Mouse (Mus musculus) CH12.LX (cell line): ENCODE results near the gene Dr1. TPM values are rescaled to one million over a fixed set of nuclear protein-coding genes. Genes with fewer than 3 reads are reported as not detected.
"Not testable (repeated sequence)": the region's sequence is repeated elsewhere in the genome, so short reads cannot be mapped to it uniquely, and the experiment has no call there.

Source experiments
- DNase-seq: peaks from one replicate; pipeline ENCODE4 v3.0.0-alpha.2; 2013; ENCODE audit errors: extremely low read depth
- H3K27ac ChIP-seq: 2 replicates; pipeline ENCODE4 v1.5.1; 2012; ENCODE audit warnings: low read depth, mild to moderate bottlenecking, control low read depth, moderate library complexity; ENCODE audit not compliant: insufficient read depth
- H3K27me3 ChIP-seq: replicated peaks from 2 replicates; pipeline ENCODE3; 2012; ENCODE audit warnings: inconsistent platforms
- H3K36me3 ChIP-seq, 2 experiments: replicated peaks in 1 of 2; 2 replicates each; pipeline versions ENCODE3 to v1.6.1; 2012; ENCODE audit warnings: inconsistent platforms in 1 of 2, low read length in 1 of 2, mild to moderate bottlenecking in 1 of 2, mixed read lengths in 1 of 2, moderate library complexity in 1 of 2; ENCODE audit not compliant: control insufficient read depth in 1 of 2, insufficient read depth in 1 of 2
- H3K4me1 ChIP-seq, 2 experiments: 2 replicates each; pipeline ENCODE4 v1.6.1; 2012; ENCODE audit warnings: inconsistent platforms in 1 of 2, moderate library complexity in 1 of 2; ENCODE audit not compliant: insufficient read depth in 2 of 2, control insufficient read depth in 1 of 2
- H3K4me2 ChIP-seq: 2 replicates; pipeline ENCODE4 v1.6.1; 2012; ENCODE audit warnings: low read depth, mild to moderate bottlenecking, control low read depth; ENCODE audit not compliant: poor library complexity, insufficient read depth, severe bottlenecking
- H3K4me3 ChIP-seq, 3 experiments: fragments of 150-350 bp in 1 of 3; sonication (generic) in 1 of 3; replicated peaks in 1 of 3; 2 replicates each; pipeline versions ENCODE3 to v1.5.1; 2011 to 2012; ENCODE audit warnings: low read depth in 2 of 3, low read length in 2 of 3, mild to moderate bottlenecking in 2 of 3, moderate library complexity in 2 of 3, control low read depth in 1 of 3, improper control_type of control experiment in 1 of 3, inconsistent platforms in 1 of 3, mixed read lengths in 1 of 3; ENCODE audit not compliant: poor library complexity in 1 of 3
- H3K79me2 ChIP-seq: replicated peaks from 2 replicates; pipeline ENCODE4 v1.6.1; 2012; ENCODE audit warnings: mild to moderate bottlenecking, moderate library complexity; ENCODE audit not compliant: control insufficient read depth, poor library complexity, insufficient read depth, severe bottlenecking; ENCODE audit errors: extremely low read depth
- H3K9ac ChIP-seq: 2 replicates; pipeline ENCODE4 v1.6.1; 2012; ENCODE audit warnings: low read depth, mild to moderate bottlenecking, control low read depth, moderate library complexity; ENCODE audit not compliant: insufficient read depth
- H3K9me3 ChIP-seq: replicated peaks from 2 replicates; pipeline ENCODE3; 2012; ENCODE audit warnings: low read length, inconsistent platforms, mixed read lengths
- CHD1 ChIP-seq: IDR thresholded peaks from 2 replicates; pipeline ENCODE4 v1.6.1; 2012; ENCODE audit warnings: low read depth, low read length, improper control_type of control experiment, inconsistent platforms
- CHD2 ChIP-seq: IDR thresholded peaks from 2 replicates; pipeline ENCODE4 v1.6.1; 2011; ENCODE audit warnings: low read length, improper control_type of control experiment
- GABPA ChIP-seq: IDR thresholded peaks from 2 replicates; pipeline ENCODE4 v1.6.1; 2012; ENCODE audit warnings: low read depth, low read length, improper control_type of control experiment, inconsistent platforms; ENCODE audit not compliant: insufficient replicate concordance
- HCFC1 ChIP-seq: IDR thresholded peaks from 2 replicates; pipeline ENCODE4 v1.6.1; 2012; ENCODE audit warnings: low read depth, mild to moderate bottlenecking, inconsistent platforms, low read length, improper control_type of control experiment
- JUN ChIP-seq: IDR thresholded peaks from 2 replicates; pipeline ENCODE4 v1.6.1; 2011; ENCODE audit warnings: low read depth, mild to moderate bottlenecking, low read length, improper control_type of control experiment, moderate library complexity; ENCODE audit not compliant: insufficient read depth
- JUND ChIP-seq: conservative IDR thresholded peaks from 2 replicates; pipeline ENCODE4 v1.6.1; 2011; ENCODE audit warnings: low read depth, low read length, improper control_type of control experiment
- KAT2A ChIP-seq: IDR thresholded peaks from 2 replicates; pipeline ENCODE4 v1.6.1; 2012; ENCODE audit warnings: low read length, improper control_type of control experiment, inconsistent platforms; ENCODE audit not compliant: insufficient replicate concordance
- MAFK ChIP-seq: IDR thresholded peaks from 2 replicates; pipeline ENCODE4 v1.6.1; 2011; ENCODE audit warnings: low read length, improper control_type of control experiment; ENCODE audit not compliant: insufficient replicate concordance
- MAZ ChIP-seq: IDR thresholded peaks from 2 replicates; pipeline ENCODE4 v1.6.1; 2012; ENCODE audit warnings: low read depth, mild to moderate bottlenecking, inconsistent platforms, low read length, improper control_type of control experiment, moderate library complexity
- MEF2A ChIP-seq: IDR thresholded peaks from 2 replicates; pipeline ENCODE4 v1.6.1; 2014; ENCODE audit warnings: low read depth, mild to moderate bottlenecking, inconsistent platforms, low read length, improper control_type of control experiment, borderline replicate concordance
- MXI1 ChIP-seq: IDR thresholded peaks from 2 replicates; pipeline ENCODE4 v1.6.1; 2011; ENCODE audit warnings: mild to moderate bottlenecking, low read depth, low read length, improper control_type of control experiment
- POLR2A ChIP-seq: IDR thresholded peaks from 2 replicates; pipeline ENCODE4 v1.6.1; 2011; ENCODE audit warnings: low read depth, mild to moderate bottlenecking, improper control_type of control experiment, low read length
- POLR2AphosphoS2 ChIP-seq: IDR thresholded peaks from 2 replicates; pipeline ENCODE4 v1.6.1; 2011; ENCODE audit warnings: low read depth, low read length, improper control_type of control experiment
- TBP ChIP-seq: conservative IDR thresholded peaks from 2 replicates; pipeline ENCODE4 v1.6.1; 2011; ENCODE audit warnings: low read depth, low read length, improper control_type of control experiment
- ZC3H11A ChIP-seq: IDR thresholded peaks from 2 replicates; pipeline ENCODE4 v1.6.1; 2012; ENCODE audit warnings: low read depth, mild to moderate bottlenecking, inconsistent platforms, low read length, improper control_type of control experiment
- ZKSCAN1 ChIP-seq: IDR thresholded peaks from 2 replicates; pipeline ENCODE4 v1.6.1; 2012; ENCODE audit warnings: low read depth, inconsistent platforms, low read length, improper control_type of control experiment, borderline replicate concordance
- ZMIZ1 ChIP-seq: IDR thresholded peaks from 2 replicates; pipeline ENCODE4 v1.6.1; 2012; ENCODE audit warnings: low read depth, mild to moderate bottlenecking, inconsistent platforms, low read length, improper control_type of control experiment
- ZNF384 ChIP-seq: IDR thresholded peaks from 2 replicates; pipeline ENCODE4 v1.6.1; 2012; ENCODE audit warnings: low read depth, low read length, improper control_type of control experiment, inconsistent platforms
- dilution Hi-C: fragments of 300-500 bp; cut with MboI; formaldehyde crosslinking; loops from 2 replicates; pipeline ENCODE4 v1.14.3; 2020; ENCODE audit warnings: low sequenced_read_pairs; ENCODE audit not compliant: extremely low pct_unique_long_range_greater_than_20kb, extremely low pct_ligation_motif_present
- in situ Hi-C: fragments of 300-500 bp; cut with MboI; formaldehyde crosslinking; loops from 3 replicates; pipeline ENCODE4 v1.14.3; 2019; ENCODE audit warnings: low sequenced_read_pairs, low pct_ligation_motif_present, low pct_unique_long_range_greater_than_20kb, mixed read lengths
- polyA plus RNA-seq: library from polyadenylated mRNA; unstranded; fragments of >175 nt; gene quantifications from 2 replicates; pipeline ENCODE4 v1.2.1, GENCODE M21; 2012; ENCODE audit warnings: low read depth; ENCODE audit not compliant: insufficient read length
- total RNA-seq, 2 experiments: library from RNA; depleted of rRNA; stranded (reverse); fragments of 300-350 nt in 1 of 2; fragments of >200 nt in 1 of 2; gene quantifications; 2 replicates each; pipeline ENCODE4 v1.2.3; 2012 to 2014

The Dr1 gene
- total and polyA plus RNA-seq, 3 experiments, result 18.2 to 57.3 (median 43.1) TPM

- Histone ChIP-seq H3K4me1 (peaks cover 0 to 20% of the 10 kb centered on the region in 2 experiments; a peak in 2 of 4 replicates), H3K9me3 (no peaks in the 10 kb centered on the region), H3K27me3 (no peaks in the 10 kb centered on the region), H3K4me2 (peak overlapping the region; percentile 82), H3K27ac (no peak overlapping the region), H3K4me3 (peak overlapping the region; percentile 61 to 98 (median 86)), H3K79me2 (peaks cover 42% of the 10 kb centered on the region), H3K36me3 (peaks cover 2 to 18% of the 10 kb centered on the region in 2 experiments), H3K9ac (peak overlapping the region; percentile 67)
- in situ Hi-C loops (no loop called here), dilution Hi-C loops (no loop called here)
- DNase-seq, result no peak
- TF ChIP-seq MXI1 (no peak), MEF2A (no peak), ZNF384 (no peak), JUN (no peak), KAT2A (no peak), POLR2AphosphoS2 (no peak), ZMIZ1 (no peak), MAZ (no peak), POLR2A (no peak), CHD2 (no peak), JUND (no peak), MAFK (no peak), GABPA (no peak), ZC3H11A (no peak), ZKSCAN1 (no peak), TBP (no peak), HCFC1 (no peak), CHD1 (no peak)
- TF ChIP-seq, all 38 proteins: peak for 0
Observed at GRCm38 (mm10) chr5:108270415-108270814, 1.7 kb downstream of the Dr1 start.

- H3K4me2 ChIP-seq, result peak overlapping the region; percentile 93
- peaks cover 42% of the 10 kb centered on the region for H3K79me2 ChIP-seq
- DNase-seq, H3K27ac ChIP-seq, in situ Hi-C loops, dilution Hi-C loops, H3K9me3 ChIP-seq, H3K27me3 ChIP-seq: not testable (repeated sequence)
- peaks cover 0 to 20% of the 10 kb centered on the region in 2 experiments; a peak in 2 of 4 replicates for H3K4me1 ChIP-seq
- 0 out of 2 replicates have a peak, but pooled peaks have one; percentile 43 for TF ChIP-seq TBP
- H3K9ac ChIP-seq, result peak overlapping the region; percentile 67; the same call in 1 of the 2 replicates
- peak overlapping the region; percentile 26 to 98 (median 61) for H3K4me3 ChIP-seq
- peaks cover 2 to 27% of the 10 kb centered on the region in 2 experiments for H3K36me3 ChIP-seq
Observed at GRCm38 (mm10) chr5:108271345-108271744, 2.6 kb downstream of the Dr1 start.
